Mouse (Mus musculus) limb, embryonic 14.5 days (tissue): ENCODE results near the gene Wfdc10. TPM values are rescaled to one million over a fixed set of nuclear protein-coding genes. Genes with fewer than 3 reads are reported as not detected.
A peak's percentile ranks its signal among the peaks of the same experiment; 100 is the strongest.

Experiments
- ATAC-seq: fragments of 200-750 bp; cut with Nextera tagmentation; 2 replicates; pipeline ENCODE4 v1.8.0; 2017; ENCODE audit warnings: low read depth, moderate number of reproducible peaks, moderate TSS enrichment; ENCODE audit not compliant: low FRiP score
- DNase-seq: peaks from one replicate; pipeline ENCODE4 v3.0.0-alpha.2; 2015; ENCODE audit warnings: low spot score
- H3K27ac ChIP-seq: fragments of 300-500 bp; sonication (generic); replicated peaks from 2 replicates; pipeline ENCODE4 v1.5.1; 2014; ENCODE audit warnings: low read depth, mild to moderate bottlenecking, low read length, moderate library complexity, mixed read lengths
- H3K27me3 ChIP-seq: fragments of 300-500 bp; sonication (generic); 2 replicates; pipeline ENCODE4 v1.6.1; 2014; ENCODE audit warnings: low read length, mixed read lengths; ENCODE audit not compliant: control insufficient read depth, insufficient read depth
- H3K36me3 ChIP-seq: fragments of 300-500 bp; sonication (generic); 2 replicates; pipeline ENCODE4 v1.6.1; 2014; ENCODE audit warnings: mild to moderate bottlenecking, low read length, moderate library complexity, mixed read lengths; ENCODE audit not compliant: control insufficient read depth, insufficient read depth
- H3K4me1 ChIP-seq: fragments of 300-500 bp; sonication (generic); 2 replicates; pipeline ENCODE4 v1.6.1; 2014; ENCODE audit warnings: antibody characterized with exemption, low read length, mixed read lengths; ENCODE audit not compliant: control insufficient read depth, insufficient read depth
- H3K4me2 ChIP-seq: fragments of 300-500 bp; sonication (generic); replicated peaks from 2 replicates; pipeline ENCODE4 v1.6.1; 2014; ENCODE audit warnings: low read depth, mild to moderate bottlenecking, low read length, moderate library complexity; ENCODE audit not compliant: severe bottlenecking
- H3K4me3 ChIP-seq: fragments of 300-500 bp; sonication (generic); replicated peaks from 2 replicates; pipeline ENCODE4 v1.5.1; 2014; ENCODE audit warnings: low read length
- H3K9ac ChIP-seq: fragments of 300-500 bp; sonication (generic); 2 replicates; pipeline ENCODE4 v1.6.1; 2014; ENCODE audit warnings: mild to moderate bottlenecking, low read depth, low read length, moderate library complexity; ENCODE audit not compliant: severe bottlenecking
- H3K9me3 ChIP-seq: fragments of 300-500 bp; sonication (generic); 2 replicates; pipeline ENCODE4 v1.6.1; 2016; ENCODE audit warnings: low read length; ENCODE audit not compliant: control insufficient read depth
- POLR2A ChIP-seq: fragments of 200-500 bp; IDR thresholded peaks from 2 replicates; pipeline ENCODE4 v1.8.0; 2012; ENCODE audit warnings: inconsistent platforms, mild to moderate bottlenecking, moderate library complexity, borderline replicate concordance; ENCODE audit not compliant: insufficient read depth, insufficient read length; ENCODE audit errors: extremely low read depth
- WGBS: fragments of 180-500 bp; shearing (Covaris S2); extraction: QIAGEN DNeasy Blood & Tissue Kit; methylation state at CpG from one replicate; pipeline ENCODE4 v1.1.7; 2014; 5-methylcytosine and 5-hydroxymethylcytosine counted together
- polyA plus RNA-seq, 2 experiments: library from polyadenylated mRNA; depleted of rRNA in 1 of 2; stranded (reverse) in 1 of 2; unstranded in 1 of 2; fragments of >200 nt; fragmentation: Nextera tagmentation in 1 of 2; extraction: Ambion mirVana in 1 of 2; gene quantifications; 2 replicates each; pipeline versions ENCODE4 v1.2.1 to v1.2.3; 2012 to 2014

Gene Wfdc10
- polyA plus RNA-seq, 2 experiments = 0.31 TPM; not detected in 1

GRCm38 (mm10) chr2:164676916-164677685 lies 21.3 kb downstream of the Wfdc10 start:
- Histone ChIP-seq H3K9ac (no peak overlapping the region), H3K27me3 (no peaks in the 10 kb centered on the region), H3K4me2 (no peak overlapping the region), H3K27ac (no peak overlapping the region), H3K4me3 (no peak overlapping the region), H3K36me3 (no peaks in the 10 kb centered on the region), H3K4me1 (no peaks in the 10 kb centered on the region), H3K9me3 (no peaks in the 10 kb centered on the region)
- WGBS = 82% methylated on average over 16 of the region's 16 CpGs
- no peak for TF ChIP-seq POLR2A
- ATAC-seq (no peak), DNase-seq (no peak)

GRCm38 (mm10) chr2:164678848-164679625 lies 23.2 kb downstream of the Wfdc10 start:
- ATAC-seq (peak; percentile 63; the same call in 1 of the 2 replicates), DNase-seq (peak; percentile 71)
- no peak for TF ChIP-seq POLR2A
- H3K9ac ChIP-seq = 0 out of 2 replicates have a peak overlapping the region, but pooled peaks have one; percentile 25
- H3K27ac ChIP-seq = no peak overlapping the region
- no peaks in the 10 kb centered on the region for H3K4me1 ChIP-seq
- H3K36me3 ChIP-seq = no peaks in the 10 kb centered on the region
- peak overlapping the region; percentile 47 for H3K4me2 ChIP-seq
- no peaks in the 10 kb centered on the region for H3K9me3 ChIP-seq
- H3K4me3 ChIP-seq = peak overlapping the region; percentile 29
- whole genome bisulfite sequencing = 15% methylated on average over 19 of the region's 19 CpGs
- H3K27me3 ChIP-seq = no peaks in the 10 kb centered on the region

GRCm38 (mm10) chr2:164679906-164680305 lies 24.1 kb downstream of the Wfdc10 start:
- H3K9ac ChIP-seq = no peak overlapping the region
- no peaks in the 10 kb centered on the region for H3K4me1 ChIP-seq
- DNase-seq (no peak), ATAC-seq (no peak)
- H3K4me3 ChIP-seq = no peak overlapping the region
- no peak overlapping the region for H3K27ac ChIP-seq
- H3K27me3 ChIP-seq = no peaks in the 10 kb centered on the region
- TF ChIP-seq POLR2A = no peak
- H3K36me3 ChIP-seq = no peaks in the 10 kb centered on the region
- WGBS = 34% methylated on average over 3 of the region's 3 CpGs
- H3K4me2 ChIP-seq = no peak overlapping the region
- H3K9me3 ChIP-seq = no peaks in the 10 kb centered on the region

- Histone ChIP-seq H3K27ac (no peak within 1 kb of the TSS), H3K27me3 (no peaks in the 10 kb centered on the region), H3K36me3 (no peaks in the 10 kb centered on the region), H3K9me3 (no peaks in the 10 kb centered on the region), H3K4me1 (no peaks in the 10 kb centered on the region), H3K4me3 (no peak within 1 kb of the TSS), H3K4me2 (no peak within 1 kb of the TSS), H3K9ac (no peak within 1 kb of the TSS)
- TF ChIP-seq POLR2A = no peak
- 61% methylated on average over 3 of the region's 3 CpGs for WGBS
- DNase-seq (no peak), ATAC-seq (no peak)
These were observed 29.0 kb downstream of the Wfdc10 start, which contains the start of gene Wfdc13 for GRCm38 (mm10) chr2:164684807-164685206. Gene Wfdc13 (plus strand): TSS chr2:164685107.

DNA sequence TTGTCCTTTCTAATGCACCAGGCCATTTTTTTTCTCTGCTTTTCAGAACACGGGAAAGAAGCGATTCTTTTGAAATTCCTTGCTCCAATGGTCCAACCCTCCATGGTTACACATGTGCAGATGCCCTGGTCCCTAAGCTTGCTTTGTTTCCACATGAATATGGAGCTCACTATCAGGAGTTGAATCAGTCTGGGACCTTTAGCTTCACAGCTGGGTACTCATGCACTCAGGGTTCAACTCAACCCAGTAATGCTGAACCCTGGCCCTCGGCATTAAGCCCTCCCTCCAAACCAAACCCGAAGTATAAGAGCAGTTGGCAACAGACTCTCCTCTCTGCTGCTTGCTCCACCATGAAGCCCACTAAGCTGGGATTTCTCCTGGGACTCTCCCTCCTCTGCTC lies 42.4 kb downstream of the Wfdc10 start, which contains the start of gene Spint4:
Gene Spint4, plus strand, starts transcription at position 301 of the 400 bp plus-strand sequence.
- 83% methylated on average over 4 of the region's 4 CpGs for WGBS
- TF ChIP-seq POLR2A = no peak

More for the DNA sequence above, 42.4 kb downstream of the Wfdc10 start, which contains the start of gene Spint4:
- no peak within 1 kb of the TSS for H3K27ac ChIP-seq
- no peak within 1 kb of the TSS for H3K4me3 ChIP-seq
- no peak within 1 kb of the TSS for H3K4me2 ChIP-seq
- H3K4me1 ChIP-seq = no peaks in the 10 kb centered on the region
- no peak for DNase-seq
- H3K9me3 ChIP-seq = no peaks in the 10 kb centered on the region
- no peaks in the 10 kb centered on the region for H3K36me3 ChIP-seq
- no peak for ATAC-seq
- H3K27me3 ChIP-seq = no peaks in the 10 kb centered on the region
- H3K9ac ChIP-seq = no peak within 1 kb of the TSS
